In the genomic region with DNA sequence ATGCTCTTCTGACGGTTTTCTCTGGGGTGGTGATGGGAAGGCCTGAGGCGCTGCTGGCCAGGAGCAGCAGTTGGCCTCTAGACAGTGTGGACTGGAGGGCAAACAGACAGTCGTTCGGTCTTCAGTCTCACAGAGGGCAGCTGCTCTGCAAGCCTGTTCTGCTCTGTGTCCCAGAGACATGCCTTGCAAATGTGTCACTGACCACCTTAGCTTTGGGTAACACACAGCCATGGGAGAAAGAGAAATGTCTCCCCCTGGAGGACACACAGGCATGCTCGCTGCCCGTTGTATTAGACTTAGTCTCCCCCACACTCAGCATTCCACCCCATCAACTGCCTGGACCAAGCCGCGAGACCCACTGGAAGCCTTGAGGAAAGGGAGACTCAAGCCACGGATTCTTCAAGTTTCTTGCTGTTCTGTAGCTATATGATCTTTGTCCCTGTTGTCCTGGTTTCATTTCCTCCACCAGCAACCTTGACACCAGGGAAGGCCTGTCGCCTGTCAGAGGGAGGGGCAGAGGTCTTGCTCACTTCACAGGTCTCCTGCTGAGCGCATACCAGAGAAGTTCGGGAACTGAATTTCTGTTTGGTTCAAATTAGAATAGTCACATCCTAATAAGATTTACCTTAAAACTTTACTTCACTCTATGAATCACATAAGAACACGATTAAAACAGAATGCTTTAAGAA, we compare ENCODE assay signal across 8 mouse cellular contexts.
A peak's percentile ranks its signal among the peaks of the same experiment; 100 is the strongest.
DNase-seq lines count a peak whose midpoint lies in the region; ATAC-seq and TF ChIP-seq lines count a peak whose summit lies in the region.

No protein-coding gene starts in this region.

- H3K79me2 ChIP-seq in heart, adult 2 months (replicated peaks; ENCODE audit: control insufficient read depth, insufficient read depth, low read length) = no peaks in the 10 kb centered on the region
- no peaks in the 10 kb centered on the region for H3K79me2 ChIP-seq in myocyte (ENCODE audit: control insufficient read depth, insufficient read depth)

- H3K9me3 ChIP-seq in embryonic facial prominence, embryonic 11.5 days (replicated peaks; ENCODE audit: control insufficient read depth, low read length) = no peaks in the 10 kb centered on the region
- no peaks in the 10 kb centered on the region for H3K9me3 ChIP-seq in limb, embryonic 12.5 days

- H3K4me2 ChIP-seq in embryonic facial prominence, embryonic 11.5 days (ENCODE audit: low read depth, low read length) = no peak overlapping the region
- 0 out of 2 replicates have a peak overlapping the region, but pooled peaks have one; percentile 15 for H3K4me2 ChIP-seq in limb, embryonic 12.5 days
- peak overlapping the region; percentile 51 for H3K4me2 ChIP-seq in myocyte (ENCODE audit: low read depth)

- peak; percentile 97 for DNase-seq in 3T3-L1 (ENCODE audit: low read depth, low spot score)
- DNase-seq in adrenal gland, postnatal 14 days = peak; percentile 83
- peak; percentile 90 for DNase-seq in embryonic facial prominence, embryonic 11.5 days (ENCODE audit: low spot score)
- peak; percentile 46 to 48 for DNase-seq in heart, adult 2 months
- peak; percentile 14 to 59 for DNase-seq in kidney, adult 8-10 months
- DNase-seq in splenic B cell, adult 2 months (ENCODE audit: low read depth, low spot score) = peak; percentile 71

- intact Hi-C loops in heart, adult 2 months (cut with DNase I) = loop anchor here (1.0 to 10.0 kb wide), 4 partner anchors 161 to 778 kb away; no protein-coding TSS in a partner anchor

- H3K27me3 ChIP-seq in embryonic facial prominence, embryonic 11.5 days (ENCODE audit: control insufficient read depth, insufficient read depth, low read length) = no peaks in the 10 kb centered on the region
- H3K27me3 ChIP-seq in heart, adult 2 months (ENCODE audit: control insufficient read depth, insufficient read depth, low read length) = no peaks in the 10 kb centered on the region; the same call in 1 of the 2 replicates
- peaks cover 30% of the 10 kb centered on the region for H3K27me3 ChIP-seq in limb, embryonic 12.5 days
- no peaks in the 10 kb centered on the region for H3K27me3 ChIP-seq in myocyte (ENCODE audit: control insufficient read depth, insufficient read depth, insufficient read length)
- H3K27me3 ChIP-seq in splenic B cell, adult 2 months (ENCODE audit: control insufficient read depth, insufficient read depth, low read length, poor library complexity, severe bottlenecking) = no peaks in the 10 kb centered on the region

- ATAC-seq in embryonic facial prominence, embryonic 11.5 days (replicated peaks; ENCODE audit: insufficient number of reproducible peaks, low FRiP score, low TSS enrichment, low read depth) = peak; percentile 75; the same call in 1 of the 2 replicates
- ATAC-seq in limb, embryonic 12.5 days (ENCODE audit: insufficient number of reproducible peaks, insufficient read depth, low FRiP score, low TSS enrichment, low read depth) = peak; percentile 87

- H3ac ChIP-seq in myocyte (ENCODE audit: control insufficient read depth, insufficient read length) = no peak overlapping the region

- H3K36me3 ChIP-seq in embryonic facial prominence, embryonic 11.5 days (replicated peaks; ENCODE audit: control insufficient read depth, insufficient read depth, low read depth, low read length) = no peaks in the 10 kb centered on the region
- no peaks in the 10 kb centered on the region for H3K36me3 ChIP-seq in heart, adult 2 months (ENCODE audit: control insufficient read depth, insufficient read depth, low read length)
- no peaks in the 10 kb centered on the region for H3K36me3 ChIP-seq in limb, embryonic 12.5 days
- no peaks in the 10 kb centered on the region for H3K36me3 ChIP-seq in myocyte (ENCODE audit: control insufficient read depth, insufficient read depth)
- no peaks in the 10 kb centered on the region for H3K36me3 ChIP-seq in splenic B cell, adult 2 months (ENCODE audit: control insufficient read depth, insufficient read depth, low read length, poor library complexity, severe bottlenecking)

- H3K4me1 ChIP-seq in embryonic facial prominence, embryonic 11.5 days (ENCODE audit: control insufficient read depth, insufficient read depth, low read length) = peaks cover 3% of the 10 kb centered on the region; the same call in 1 of the 2 replicates
- no peaks in the 10 kb centered on the region; the same call in 1 of the 2 replicates for H3K4me1 ChIP-seq in heart, adult 2 months (ENCODE audit: control insufficient read depth, insufficient read depth, low read length)
- peaks cover 18% of the 10 kb centered on the region for H3K4me1 ChIP-seq in limb, embryonic 12.5 days (replicated peaks)

- H3K4me3 ChIP-seq in embryonic facial prominence, embryonic 11.5 days (ENCODE audit: low read depth, low read length) = no peak overlapping the region
- H3K4me3 ChIP-seq in heart, adult 2 months = no peak overlapping the region
- no peak overlapping the region for H3K4me3 ChIP-seq in limb, embryonic 12.5 days (replicated peaks)
- H3K4me3 ChIP-seq in myocyte = no peak overlapping the region

- peak; percentile 74 for TF ChIP-seq EP300 in heart, adult 2 months (IDR thresholded peaks at IDR 0.05; ENCODE audit: insufficient read depth, low read depth, low read length)

- no peak for TF ChIP-seq POLR2A in heart, adult 2 months (IDR thresholded peaks at IDR 0.05; ENCODE audit: insufficient read depth, low read depth, low read length)
- peak; percentile 17 for TF ChIP-seq POLR2A in myocyte (IDR thresholded peaks at IDR 0.05; ENCODE audit: insufficient read length, low read depth)

- H3K9ac ChIP-seq in embryonic facial prominence, embryonic 11.5 days (replicated peaks; ENCODE audit: low read length) = no peak overlapping the region
- no peak overlapping the region for H3K9ac ChIP-seq in heart, adult 2 months (ENCODE audit: low read depth, low read length)
- no peak overlapping the region for H3K9ac ChIP-seq in limb, embryonic 12.5 days (replicated peaks)

- WGBS in embryonic facial prominence, embryonic 11.5 days = 24% methylated on average over 13 of the region's 13 CpGs
- 28% methylated on average over 13 of the region's 13 CpGs for WGBS in heart, adult 2 months
- 15% methylated on average over 13 of the region's 13 CpGs for WGBS in limb, embryonic 12.5 days

- peak; percentile 84 for TF ChIP-seq CTCF in heart, adult 2 months (IDR thresholded peaks at IDR 0.05)

- H3K27ac ChIP-seq in embryonic facial prominence, embryonic 11.5 days (replicated peaks; ENCODE audit: low read depth, low read length) = no peak overlapping the region
- H3K27ac ChIP-seq in heart, adult 2 months = no peak overlapping the region
- no peak overlapping the region for H3K27ac ChIP-seq in limb, embryonic 12.5 days

TF ChIP-seq in myocyte, 11 proteins besides CTCF, POLR2A, EP300 and RAD21:
- TF ChIP-seq MYOD1 (IDR thresholded peaks at IDR 0.05; ENCODE audit: control insufficient read depth in 1 of 3, insufficient read length in 2 of 3, low read depth in 2 of 3) (peak; percentile 60 to 95 (median 94)), MYOG (IDR thresholded peaks at IDR 0.05; ENCODE audit: control insufficient read depth in 1 of 3, insufficient read depth in 1 of 3, insufficient read length in 2 of 3, low read depth in 2 of 3) (peak; percentile 87 to 97 (median 87)), TCF3 (IDR thresholded peaks at IDR 0.05; ENCODE audit: insufficient read length, low read depth) (peak; percentile 61), CEBPB (IDR thresholded peaks at IDR 0.05; ENCODE audit: insufficient read depth, poor library complexity, severe bottlenecking) (no peak), SRF (IDR thresholded peaks at IDR 0.05; ENCODE audit: control insufficient read depth, insufficient read length, low read depth) (no peak), TCF12 (IDR thresholded peaks at IDR 0.05; ENCODE audit: insufficient read depth, poor library complexity, severe bottlenecking) (peak; percentile 63)

Comparison
In these comparisons a context has a peak if more than half of its experiments do, and no peak if none do; other contexts are left out.
1. DNase-seq: peak in every context shown above with its lines; median percentile 97 in 3T3-L1; 90 in embryonic facial prominence, embryonic 11.5 days; 83 in adrenal gland, postnatal 14 days; 71 in splenic B cell, adult 2 months; 47 in heart, adult 2 months; 36 in kidney, adult 8-10 months.